Mouse (Mus musculus) urinary bladder, postnatal 25 days (tissue): ENCODE measurements at regions not wholly inside any gene's neighbourhood (a gene's known extent, or its start where the extent isn't known, plus 50 kb on each side); places are given as distances from the start of the nearest gene placed in this dataset.

Experiments used
- DNase-seq: peaks from one replicate; pipeline ENCODE4 v3.0.0; 2022; ENCODE audit warnings: low spot score

DNA sequence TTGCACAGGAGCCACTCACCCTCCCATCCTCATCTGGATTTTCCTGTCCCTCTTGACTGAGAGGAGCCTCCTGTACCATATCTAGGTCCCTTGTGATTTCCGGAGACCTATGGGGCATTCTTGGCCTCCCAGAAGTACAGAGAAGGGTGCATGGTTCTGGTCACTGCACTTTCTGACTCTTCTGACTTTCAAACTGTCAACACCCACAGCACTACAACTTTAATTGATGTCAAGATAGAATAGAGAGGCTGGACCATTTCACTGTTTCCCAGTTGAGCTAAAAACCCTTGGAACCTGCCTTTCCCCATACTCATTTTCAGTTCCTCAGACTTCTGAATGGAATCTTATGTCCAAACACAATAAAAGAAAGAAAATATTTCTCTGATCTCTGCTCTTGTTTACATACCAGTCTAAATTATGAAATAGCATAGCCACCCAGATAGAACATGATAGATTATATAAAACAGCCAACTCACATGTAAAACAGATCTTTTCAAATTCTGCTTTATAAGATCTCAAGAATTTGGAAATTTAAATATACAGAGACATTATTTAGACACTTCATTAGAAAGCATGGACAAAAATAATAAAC is 144.2 kb downstream of the Ptger3 start:
- DNase-seq, result no peak

DNA sequence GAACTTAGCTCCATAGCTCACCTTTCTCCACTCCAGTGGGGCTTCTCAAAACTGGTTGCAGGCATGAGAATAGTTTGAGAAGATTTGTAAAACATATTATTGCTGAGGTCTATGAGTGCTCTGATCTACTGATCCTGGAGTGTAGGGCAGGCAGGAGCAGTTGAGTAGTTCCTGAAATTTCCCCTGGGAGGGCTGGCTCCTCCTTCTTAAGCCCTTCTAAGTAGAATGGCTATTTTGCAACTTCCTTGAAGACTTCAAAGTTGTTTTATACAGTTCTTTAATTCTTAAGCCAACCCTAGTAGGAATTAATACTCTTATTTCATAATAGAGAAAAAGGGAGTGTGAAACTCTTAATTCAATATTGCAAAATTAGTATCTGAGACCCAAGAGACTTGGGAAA is 133.3 kb downstream of the Ptger3 start:
- no peak for DNase-seq

DNA sequence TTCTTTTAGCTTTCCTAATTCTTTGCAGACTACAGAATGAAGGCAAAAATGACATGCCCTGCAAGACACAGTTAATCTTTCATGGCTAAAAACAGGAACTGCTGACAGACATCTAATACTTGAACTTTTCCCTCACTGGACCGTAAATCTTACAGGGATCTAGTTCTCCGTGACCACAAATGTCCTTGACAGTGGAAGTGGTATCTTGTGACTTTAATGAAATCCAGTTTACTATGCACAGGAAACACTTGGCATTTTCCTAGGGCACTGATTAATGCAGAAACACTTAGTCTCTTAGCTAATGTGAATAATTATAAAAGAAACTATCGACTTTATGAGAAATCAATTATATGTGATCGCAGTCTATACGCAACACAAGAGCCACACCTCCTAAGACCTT is 131.8 kb downstream of the Ptger3 start:
- DNase-seq, result no peak

GRCm38 (mm10) chr3:157695128-157696075 is 128.7 kb downstream of the Ptger3 start:
- DNase-seq, result no peak
